Comparison of ENCODE assay signal across 9 mouse cellular contexts in genomic region chr11:75534286-75535033, GRCm38 (mm10). TPM values are rescaled to one million over a fixed set of nuclear protein-coding genes. Genes with fewer than 3 reads are reported as not detected.
DNase-seq lines count a peak whose midpoint lies in the region; ATAC-seq and TF ChIP-seq lines count a peak whose summit lies in the region.
"Had no signal": no experiment of that assay in that cellular context is flagged by ENCODE, and none has a peak within 500 bp of the region (broad histone marks: within the 10 kb centered on the region; RNA-seq: fewer than 3 reads in every experiment).

No protein-coding gene starts in this region.

- TF ChIP-seq POLR2A in thymus, adult 2 months (IDR thresholded peaks at IDR 0.05; ENCODE audit: control insufficient read depth, extremely low read depth, insufficient read depth, low read length, poor library complexity) = no peak
- TF ChIP-seq POLR2A in olfactory bulb, adult 2 months (IDR thresholded peaks at IDR 0.05; ENCODE audit: insufficient read depth, low read depth, low read length) = no peak

- DNase-seq in heart, postnatal 25 days (ENCODE audit: low spot score) = no peak
- no peak for DNase-seq in thymus, adult 2 months
- no peak for DNase-seq in thymus, postnatal 10 days (ENCODE audit: low spot score in 2 of 2)
- DNase-seq in ovary, postnatal 36 days (ENCODE audit: low spot score) = no peak
- no peak for DNase-seq in lung, postnatal 4 days

- peak overlapping the region; percentile 22 for H3K4me2 ChIP-seq in heart, embryonic 12.5 days
- peak overlapping the region; percentile 29 for H3K4me2 ChIP-seq in kidney, embryonic 15.5 days

- H3K27me3 ChIP-seq in heart, embryonic 12.5 days (replicated peaks) = peaks cover 14% of the 10 kb centered on the region; the same call in 1 of the 2 replicates
- H3K27me3 ChIP-seq in thymus, adult 2 months (ENCODE audit: control insufficient read depth, insufficient read depth, low read length) = no peaks in the 10 kb centered on the region
- no peaks in the 10 kb centered on the region for H3K27me3 ChIP-seq in kidney, embryonic 15.5 days

- TF ChIP-seq CTCF in thymus, adult 2 months (IDR thresholded peaks at IDR 0.05; ENCODE audit: borderline replicate concordance, control insufficient read depth, extremely low read depth, insufficient read depth, low read length, poor library complexity) = no peak
- TF ChIP-seq CTCF in olfactory bulb, adult 2 months (IDR thresholded peaks at IDR 0.05; ENCODE audit: insufficient read depth, low read depth, low read length) = no peak

- peaks cover 47% of the 10 kb centered on the region for H3K4me1 ChIP-seq in heart, embryonic 12.5 days (replicated peaks)
- H3K4me1 ChIP-seq in thymus, adult 2 months (replicated peaks; ENCODE audit: control insufficient read depth, insufficient read depth, low read length) = peaks cover 48% of the 10 kb centered on the region
- H3K4me1 ChIP-seq in kidney, embryonic 15.5 days = peaks cover 53% of the 10 kb centered on the region
- peaks cover 31% of the 10 kb centered on the region for H3K4me1 ChIP-seq in olfactory bulb, adult 2 months (ENCODE audit: control insufficient read depth, insufficient read depth, low read length)

- no peak overlapping the region for H3K9ac ChIP-seq in heart, embryonic 12.5 days
- no peak overlapping the region for H3K9ac ChIP-seq in kidney, embryonic 15.5 days

- no peaks in the 10 kb centered on the region for H3K9me3 ChIP-seq in heart, embryonic 12.5 days (replicated peaks)
- H3K9me3 ChIP-seq in kidney, embryonic 15.5 days (replicated peaks) = no peaks in the 10 kb centered on the region
- H3K9me3 ChIP-seq: G1E had no signal

- no peak for ATAC-seq in heart, embryonic 12.5 days (ENCODE audit: insufficient number of reproducible peaks, low FRiP score)
- ATAC-seq in kidney, embryonic 15.5 days (replicated peaks; ENCODE audit: low FRiP score) = no peak

- intact Hi-C loops in heart, postnatal 25 days (cut with DNase I) = loop anchor here (2.0 kb wide), 1 partner anchor 14 kb away; no protein-coding TSS in a partner anchor

- WGBS in heart, embryonic 12.5 days = 43% methylated on average over 4 of the region's 4 CpGs
- 33% methylated on average over 4 of the region's 4 CpGs for WGBS in thymus, adult 2 months
- WGBS in kidney, embryonic 15.5 days = 36% methylated on average over 4 of the region's 4 CpGs
- 59% methylated on average over 4 of the region's 4 CpGs for WGBS in olfactory bulb, adult 2 months

- no peaks in the 10 kb centered on the region for H3K36me3 ChIP-seq in heart, embryonic 12.5 days
- H3K36me3 ChIP-seq in thymus, adult 2 months (ENCODE audit: control insufficient read depth, insufficient read depth, low read length) = no peaks in the 10 kb centered on the region
- no peaks in the 10 kb centered on the region for H3K36me3 ChIP-seq in kidney, embryonic 15.5 days

- no peak overlapping the region for H3K4me3 ChIP-seq in heart, embryonic 12.5 days
- H3K4me3 ChIP-seq in thymus, adult 2 months (ENCODE audit: control insufficient read depth, insufficient read depth, low read length) = peak overlapping the region; percentile 34
- H3K4me3 ChIP-seq in kidney, embryonic 15.5 days (replicated peaks) = no peak overlapping the region
- no peak overlapping the region for H3K4me3 ChIP-seq in olfactory bulb, adult 2 months (ENCODE audit: insufficient read depth, low read depth, low read length)

- H3K27ac ChIP-seq in heart, embryonic 12.5 days (ENCODE audit: poor library complexity, severe bottlenecking) = no peak overlapping the region
- H3K27ac ChIP-seq in thymus, adult 2 months (ENCODE audit: control insufficient read depth, insufficient read depth, low read length) = peak overlapping the region; percentile 97
- peak overlapping the region; percentile 72 for H3K27ac ChIP-seq in kidney, embryonic 15.5 days
- H3K27ac ChIP-seq in olfactory bulb, adult 2 months (ENCODE audit: insufficient read depth, low read depth, low read length) = peak overlapping the region; percentile 36; the same call in 1 of the 2 replicates

RNA-seq across cellular contexts. Expression of gene Slc43a2, which starts 3.0 kb away (rescaled TPM):
- 4.1 and 4.3 TPM in 2 replicates for polyA plus RNA-seq in heart, embryonic 12.5 days (2016; fragmentation: Nextera tagmentation; extraction: Ambion mirVana)
- total RNA-seq in heart, postnatal 25 days (2021) = 10 to 100 TPM; 14.9 to 18.2 TPM
- polyA plus RNA-seq in thymus, adult 2 months (2012; rRNA removed) = 207 and 214 TPM in 2 replicates
- 7.5 and 8.0 TPM in 2 replicates for polyA plus RNA-seq in kidney, embryonic 15.5 days (2015; fragmentation: Nextera tagmentation; extraction: Ambion mirVana)
- 363 TPM in 1 of 2 replicates, not detected in the other for polyA plus RNA-seq in olfactory bulb, adult 2 months (2012; ENCODE audit: insufficient read depth, insufficient read length, low replicate concordance, missing spikeins)

RNA-seq across cellular contexts. Expression of gene Scarf1, which starts 21.1 kb away (rescaled TPM):
- polyA plus RNA-seq in heart, embryonic 12.5 days (2016; fragmentation: Nextera tagmentation; extraction: Ambion mirVana) = 12.3 and 13.8 TPM in 2 replicates
- 10 to 100 TPM in 1 of 2 experiments, 1 to 10 TPM in 1; 8.5 to 12.1 TPM for total RNA-seq in heart, postnatal 25 days (2021)
- polyA plus RNA-seq in thymus, adult 2 months (2012; rRNA removed) = 4.7 and 4.8 TPM in 2 replicates
- polyA plus RNA-seq in kidney, embryonic 15.5 days (2015; fragmentation: Nextera tagmentation; extraction: Ambion mirVana) = 15.0 and 15.4 TPM in 2 replicates
- not detected in 2 replicates for polyA plus RNA-seq in olfactory bulb, adult 2 months (2012; ENCODE audit: insufficient read depth, insufficient read length, low replicate concordance, missing spikeins)

RNA-seq across cellular contexts. Expression of gene Rilp, which starts 24.6 kb away (rescaled TPM):
- 1.4 and 2.3 TPM in 2 replicates for polyA plus RNA-seq in heart, embryonic 12.5 days (2016; fragmentation: Nextera tagmentation; extraction: Ambion mirVana)
- 10 to 100 TPM; 47.4 to 47.8 TPM for total RNA-seq in heart, postnatal 25 days (2021)
- 3.0 and 3.2 TPM in 2 replicates for polyA plus RNA-seq in thymus, adult 2 months (2012; rRNA removed)
- polyA plus RNA-seq in kidney, embryonic 15.5 days (2015; fragmentation: Nextera tagmentation; extraction: Ambion mirVana) = 1.3 TPM in 2 replicates
- polyA plus RNA-seq in olfactory bulb, adult 2 months (2012; ENCODE audit: insufficient read depth, insufficient read length, low replicate concordance, missing spikeins) = not detected in 2 replicates

RNA-seq across cellular contexts. Expression of gene Prpf8, which starts 47.8 kb away (rescaled TPM):
- polyA plus RNA-seq in heart, embryonic 12.5 days (2016; fragmentation: Nextera tagmentation; extraction: Ambion mirVana) = 41.3 and 42.7 TPM in 2 replicates
- 10 to 100 TPM; 78.7 to 89.4 TPM for total RNA-seq in heart, postnatal 25 days (2021)
- 142 and 161 TPM in 2 replicates for polyA plus RNA-seq in thymus, adult 2 months (2012; rRNA removed)
- polyA plus RNA-seq in kidney, embryonic 15.5 days (2015; fragmentation: Nextera tagmentation; extraction: Ambion mirVana) = 54.6 and 61.7 TPM in 2 replicates
- polyA plus RNA-seq in olfactory bulb, adult 2 months (2012; ENCODE audit: insufficient read depth, insufficient read length, low replicate concordance, missing spikeins) = 102 and 148 TPM in 2 replicates

RNA-seq across cellular contexts. Expression of gene Pitpna, which starts 53.4 kb away (rescaled TPM):
- polyA plus RNA-seq in heart, embryonic 12.5 days (2016; fragmentation: Nextera tagmentation; extraction: Ambion mirVana) = 75.3 and 80.1 TPM in 2 replicates
- 100 to 1,000 TPM; 108 to 115 TPM for total RNA-seq in heart, postnatal 25 days (2021)
- polyA plus RNA-seq in thymus, adult 2 months (2012; rRNA removed) = 99.7 and 108 TPM in 2 replicates
- polyA plus RNA-seq in kidney, embryonic 15.5 days (2015; fragmentation: Nextera tagmentation; extraction: Ambion mirVana) = 77.6 and 83.5 TPM in 2 replicates
- polyA plus RNA-seq in olfactory bulb, adult 2 months (2012; ENCODE audit: insufficient read depth, insufficient read length, low replicate concordance, missing spikeins) = 209 and 678 TPM in 2 replicates
